Mouse (Mus musculus) layer of hippocampus, postnatal 25 days (tissue): ENCODE results near the gene Trak1. TPM values are rescaled to one million over a fixed set of nuclear protein-coding genes. Genes with fewer than 3 reads are reported as not detected.

ENCODE experiments used
- DNase-seq, 2 experiments: peaks; one replicate each; pipeline ENCODE4 v3.0.0; 2022; ENCODE audit warnings: mixed read lengths in 2 of 2, low spot score in 1 of 2; ENCODE audit errors: extremely low spot score in 1 of 2
- total RNA-seq, 2 experiments: library from RNA; stranded (reverse); gene quantifications; 2 replicates each; pipeline ENCODE4 v1.2.3; 2021

Gene Trak1
- total RNA-seq, 2 experiments from 2014 or later: 223 to 246 TPM

- DNase-seq: no peak
Measured at GRCm38 (mm10) chr9:121343122-121343876, 46.0 kb downstream of the Trak1 start.

GRCm38 (mm10) chr9:121344344-121344743 lies 47.0 kb downstream of the Trak1 start:
- DNase-seq: no peak

GRCm38 (mm10) chr9:121345427-121346130 lies 48.3 kb downstream of the Trak1 start:
- DNase-seq: no peak

GRCm38 (mm10) chr9:121346635-121347034 lies 49.3 kb downstream of the Trak1 start:
- DNase-seq: no peak

GRCm38 (mm10) chr9:121347981-121348380 lies 50.7 kb downstream of the Trak1 start:
- no peak for DNase-seq

GRCm38 (mm10) chr9:121348476-121348875 lies 51.2 kb downstream of the Trak1 start:
- DNase-seq: no peak

- no peak for DNase-seq
Measured at GRCm38 (mm10) chr9:121349111-121349510, 51.8 kb downstream of the Trak1 start.

GRCm38 (mm10) chr9:121350601-121351000 lies 53.3 kb downstream of the Trak1 start:
- no peak for DNase-seq

GRCm38 (mm10) chr9:121351388-121352078 lies 54.2 kb downstream of the Trak1 start:
- no peak for DNase-seq

GRCm38 (mm10) chr9:121352131-121352606 lies 54.9 kb downstream of the Trak1 start:
- peak in 1 of 2 experiments; percentile 66 for DNase-seq

GRCm38 (mm10) chr9:121352726-121353125 lies 55.4 kb downstream of the Trak1 start:
- no peak for DNase-seq

- DNase-seq: peak in 1 of 2 experiments; percentile 56
Measured at GRCm38 (mm10) chr9:121354792-121355390, 57.6 kb downstream of the Trak1 start.

- peak in 1 of 2 experiments; percentile 42 for DNase-seq
Measured at GRCm38 (mm10) chr9:121355431-121356141, 58.3 kb downstream of the Trak1 start.

- no peak for DNase-seq
Measured at GRCm38 (mm10) chr9:121357102-121357501, 59.8 kb downstream of the Trak1 start.

GRCm38 (mm10) chr9:121357582-121358275 lies 60.4 kb downstream of the Trak1 start:
- DNase-seq: no peak

- DNase-seq: no peak
Measured at GRCm38 (mm10) chr9:121358418-121358817, 61.1 kb downstream of the Trak1 start.

- no peak for DNase-seq
Measured at GRCm38 (mm10) chr9:121359266-121359972, 62.1 kb downstream of the Trak1 start.

GRCm38 (mm10) chr9:121360327-121360954 lies 63.1 kb downstream of the Trak1 start:
- peak in 1 of 2 experiments; percentile 51 for DNase-seq
